Mouse (Mus musculus) ES-E14 (cell line): Measurements from ENCODE around the gene Fbxw26.
"Not testable (repeated sequence)": the region's sequence is repeated elsewhere in the genome, so short reads cannot be mapped to it uniquely, and the experiment has no call there.

Experiments
- ZC3H11A ChIP-seq: IDR thresholded peaks from 2 replicates; pipeline ENCODE4 v1.6.1; 2012; ENCODE audit warnings: low read depth, mild to moderate bottlenecking, inconsistent platforms, low read length, borderline replicate concordance
- ZNF384 ChIP-seq: IDR thresholded peaks from 2 replicates; pipeline ENCODE4 v1.6.1; 2012; ENCODE audit warnings: low read depth, low read length, inconsistent platforms

- TF ChIP-seq ZC3H11A, ZNF384: not testable (repeated sequence)
These were observed 21.0 kb upstream of the Fbxw26 start for GRCm38 (mm10) chr9:109766841-109767240.
